Mouse (Mus musculus): Measurements from ENCODE around the gene Ctrc. TPM values are rescaled to one million over a fixed set of nuclear protein-coding genes. Genes with fewer than 3 reads are reported as not detected.

Gene Ctrc
- polyA plus RNA-seq, 1 experiment from 2014 or later: not detected

DNA sequence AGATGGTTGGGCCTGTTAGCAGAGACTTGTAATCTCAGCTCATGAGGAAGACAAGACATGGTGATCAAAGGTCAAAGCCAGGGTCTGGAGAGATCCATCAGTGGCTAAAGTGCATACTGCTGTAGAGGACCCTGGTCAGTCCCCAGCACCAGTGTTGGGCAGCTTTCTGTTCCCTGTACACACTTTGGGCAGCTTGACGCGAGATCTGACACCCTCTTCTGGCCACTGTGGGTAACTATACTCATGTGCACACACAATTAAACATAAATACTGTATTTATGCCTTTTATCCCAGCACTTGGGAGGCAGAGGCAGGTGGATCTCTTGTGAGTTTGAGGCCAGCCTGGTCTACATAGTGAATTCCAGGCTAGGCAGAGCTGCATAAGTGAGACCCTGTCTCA is 35.2 kb downstream of the Ctrc start:
- no peak for ATAC-seq
- Histone ChIP-seq H3K9me3 (ENCODE audit: control insufficient read depth) (no peaks in the 10 kb centered on the region), H3K9ac (ENCODE audit: low read depth, low read length) (no peak overlapping the region), H3K4me3 (ENCODE audit: low read depth, low read length) (no peak overlapping the region), H3K27me3 (replicated peaks; ENCODE audit: control insufficient read depth, insufficient read depth, low read length) (no peaks in the 10 kb centered on the region), H3K36me3 (ENCODE audit: control insufficient read depth, insufficient read depth) (peaks cover 88% of the 10 kb centered on the region), H3K4me2 (replicated peaks; ENCODE audit: low read depth) (no peak overlapping the region), H3K27ac (ENCODE audit: low read depth, low read length) (no peak overlapping the region), H3K4me1 (replicated peaks; ENCODE audit: control insufficient read depth, insufficient read depth, low read length) (no peaks in the 10 kb centered on the region)
- WGBS: 98% methylated on average over 2 of the region's 2 CpGs
- TF ChIP-seq CTCF (IDR thresholded peaks at IDR 0.05; ENCODE audit: low read depth): no peak

DNA sequence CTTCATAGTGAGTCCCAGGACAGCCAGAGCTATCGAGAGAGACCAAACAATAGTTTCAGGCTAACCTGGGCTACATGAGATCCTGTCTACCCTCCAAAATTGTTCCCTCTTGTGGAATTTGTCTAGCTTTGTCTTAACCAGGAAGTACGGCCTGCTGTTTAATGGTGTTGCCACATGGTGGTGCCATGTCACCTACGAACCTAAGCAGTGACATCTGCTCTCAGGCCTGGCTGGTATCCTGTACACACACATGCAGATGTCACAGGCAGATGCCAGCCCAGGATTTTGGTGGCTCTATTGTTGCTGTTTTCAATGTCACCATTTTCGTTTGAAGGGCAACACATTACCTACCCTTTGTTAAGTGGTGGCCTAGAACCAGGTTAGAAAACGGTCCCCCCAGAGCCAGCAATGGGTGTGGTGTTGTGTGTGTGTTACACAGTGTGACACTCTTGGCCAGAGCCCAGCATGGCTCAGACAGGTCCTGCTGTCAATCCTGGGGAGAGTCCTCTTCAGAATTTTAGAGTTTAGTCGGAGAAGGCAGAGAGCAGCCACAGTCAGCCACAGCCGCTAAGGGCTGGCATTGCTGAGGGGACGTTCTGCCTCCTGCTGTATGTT is 36.2 kb downstream of the Ctrc start:
- Histone ChIP-seq H3K9me3 (ENCODE audit: control insufficient read depth) (no peaks in the 10 kb centered on the region), H3K4me1 (replicated peaks; ENCODE audit: control insufficient read depth, insufficient read depth, low read length) (no peaks in the 10 kb centered on the region), H3K27ac (ENCODE audit: low read depth, low read length) (no peak overlapping the region), H3K9ac (ENCODE audit: low read depth, low read length) (no peak overlapping the region), H3K4me3 (ENCODE audit: low read depth, low read length) (no peak overlapping the region), H3K4me2 (replicated peaks; ENCODE audit: low read depth) (no peak overlapping the region), H3K27me3 (replicated peaks; ENCODE audit: control insufficient read depth, insufficient read depth, low read length) (no peaks in the 10 kb centered on the region), H3K36me3 (ENCODE audit: control insufficient read depth, insufficient read depth) (peaks cover 90% of the 10 kb centered on the region)
- TF ChIP-seq CTCF (IDR thresholded peaks at IDR 0.05; ENCODE audit: low read depth): peak; percentile 84
- peak; percentile 56; the same call in 1 of the 2 replicates for ATAC-seq
- WGBS: 79% methylated on average over 8 of the region's 8 CpGs

DNA sequence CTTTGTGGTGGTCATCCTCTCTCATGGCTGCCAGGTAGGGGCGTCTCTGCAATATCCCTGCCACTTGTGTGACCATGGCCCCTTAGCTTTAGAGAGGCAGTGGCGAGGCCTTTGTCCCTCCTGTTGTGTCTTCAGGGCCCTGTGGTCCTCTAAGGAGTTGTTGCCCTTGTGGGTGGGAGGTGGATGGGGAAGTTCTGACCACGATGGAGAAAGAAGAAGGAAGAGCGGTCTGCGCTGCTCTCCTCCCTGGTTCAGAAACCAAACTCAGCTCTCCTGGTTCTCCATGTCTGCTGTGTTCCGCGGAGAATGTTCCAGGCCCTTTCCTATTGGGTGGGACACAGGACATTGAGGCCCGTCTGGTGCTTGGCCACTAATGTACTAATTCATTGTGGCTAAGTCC is 40.3 kb downstream of the Ctrc start:
- TF ChIP-seq CTCF (IDR thresholded peaks at IDR 0.05; ENCODE audit: low read depth): no peak
- 97% methylated on average over 8 of the region's 8 CpGs for WGBS
- no peak for ATAC-seq

GRCm38 (mm10) chr4:141804105-141804504 is 42.1 kb downstream of the Ctrc start:
- no peak overlapping the region for H3K9ac ChIP-seq (ENCODE audit: low read depth, low read length)
- no peaks in the 10 kb centered on the region for H3K27me3 ChIP-seq (replicated peaks; ENCODE audit: control insufficient read depth, insufficient read depth, low read length)
- no peak overlapping the region for H3K4me3 ChIP-seq (ENCODE audit: low read depth, low read length)
- TF ChIP-seq CTCF (IDR thresholded peaks at IDR 0.05; ENCODE audit: low read depth): peak; percentile 27; the same call in 1 of the 2 replicates
- H3K36me3 ChIP-seq (ENCODE audit: control insufficient read depth, insufficient read depth): peaks cover 57% of the 10 kb centered on the region
- no peak overlapping the region for H3K27ac ChIP-seq (ENCODE audit: low read depth, low read length)
- H3K4me2 ChIP-seq (replicated peaks; ENCODE audit: low read depth): no peak overlapping the region
- 94% methylated on average over 4 of the region's 4 CpGs for WGBS
- no peaks in the 10 kb centered on the region for H3K9me3 ChIP-seq (ENCODE audit: control insufficient read depth)
- no peaks in the 10 kb centered on the region for H3K4me1 ChIP-seq (replicated peaks; ENCODE audit: control insufficient read depth, insufficient read depth, low read length)
- ATAC-seq: no peak

More for the DNA sequence above, 40.3 kb downstream of the Ctrc start:
- Histone ChIP-seq H3K4me3 (ENCODE audit: low read depth, low read length) (no peak overlapping the region), H3K27me3 (replicated peaks; ENCODE audit: control insufficient read depth, insufficient read depth, low read length) (no peaks in the 10 kb centered on the region), H3K27ac (ENCODE audit: low read depth, low read length) (no peak overlapping the region), H3K4me1 (replicated peaks; ENCODE audit: control insufficient read depth, insufficient read depth, low read length) (no peaks in the 10 kb centered on the region), H3K9ac (ENCODE audit: low read depth, low read length) (no peak overlapping the region), H3K4me2 (replicated peaks; ENCODE audit: low read depth) (no peak overlapping the region), H3K9me3 (ENCODE audit: control insufficient read depth) (no peaks in the 10 kb centered on the region), H3K36me3 (ENCODE audit: control insufficient read depth, insufficient read depth) (peaks cover 70% of the 10 kb centered on the region)

GRCm38 (mm10) chr4:141797545-141797944 is 48.6 kb downstream of the Ctrc start:
- Histone ChIP-seq H3K27ac (ENCODE audit: low read depth, low read length) (no peak overlapping the region), H3K4me1 (replicated peaks; ENCODE audit: control insufficient read depth, insufficient read depth, low read length) (peaks cover 7% of the 10 kb centered on the region; the same call in 1 of the 2 replicates), H3K36me3 (ENCODE audit: control insufficient read depth, insufficient read depth) (peaks cover 11% of the 10 kb centered on the region), H3K9me3 (ENCODE audit: control insufficient read depth) (no peaks in the 10 kb centered on the region), H3K9ac (ENCODE audit: low read depth, low read length) (no peak overlapping the region), H3K4me3 (ENCODE audit: low read depth, low read length) (no peak overlapping the region), H3K4me2 (replicated peaks; ENCODE audit: low read depth) (no peak overlapping the region), H3K27me3 (replicated peaks; ENCODE audit: control insufficient read depth, insufficient read depth, low read length) (no peaks in the 10 kb centered on the region)
- WGBS: 97% methylated on average over 5 of the region's 5 CpGs
- no peak for ATAC-seq
- no peak for TF ChIP-seq CTCF (IDR thresholded peaks at IDR 0.05; ENCODE audit: low read depth)

DNA sequence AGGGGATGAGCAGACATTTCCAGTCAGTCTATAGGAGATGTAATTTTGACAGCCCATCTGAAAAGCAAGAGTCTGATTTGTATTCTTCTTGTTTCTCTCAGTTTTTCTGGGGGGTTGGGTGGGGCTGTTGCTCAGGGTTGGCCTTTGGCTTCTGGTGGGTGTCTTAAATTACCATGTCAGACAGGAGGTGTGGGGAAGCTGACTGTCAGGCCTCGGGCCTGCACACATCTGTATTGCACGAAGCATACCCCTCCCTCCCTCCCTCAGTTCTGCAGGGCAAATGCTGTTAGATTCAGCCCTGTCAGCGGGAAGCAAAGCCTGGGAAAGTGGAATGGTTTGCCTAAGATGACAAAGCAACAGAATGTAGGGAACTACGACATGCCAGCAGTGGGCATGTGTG is 49.2 kb downstream of the Ctrc start:
- peaks cover 7% of the 10 kb centered on the region; the same call in 1 of the 2 replicates for H3K4me1 ChIP-seq (replicated peaks; ENCODE audit: control insufficient read depth, insufficient read depth, low read length)
- peaks cover 11% of the 10 kb centered on the region for H3K36me3 ChIP-seq (ENCODE audit: control insufficient read depth, insufficient read depth)
- no peak overlapping the region for H3K27ac ChIP-seq (ENCODE audit: low read depth, low read length)
- no peaks in the 10 kb centered on the region for H3K9me3 ChIP-seq (ENCODE audit: control insufficient read depth)
- H3K27me3 ChIP-seq (replicated peaks; ENCODE audit: control insufficient read depth, insufficient read depth, low read length): no peaks in the 10 kb centered on the region
- TF ChIP-seq CTCF (IDR thresholded peaks at IDR 0.05; ENCODE audit: low read depth): no peak
- no peak overlapping the region for H3K9ac ChIP-seq (ENCODE audit: low read depth, low read length)
- 83% methylated on average over 4 of the region's 4 CpGs for WGBS
- H3K4me3 ChIP-seq (ENCODE audit: low read depth, low read length): no peak overlapping the region
- no peak overlapping the region for H3K4me2 ChIP-seq (replicated peaks; ENCODE audit: low read depth)
- no peak for ATAC-seq
